Mouse (Mus musculus) CD4-positive, CD25-positive, alpha-beta regulatory T cell, adult 2 months (primary cell): ENCODE results near the gene Osgin1.

Experiments used
- DNase-seq: peaks from one replicate; pipeline ENCODE4 v3.0.0-alpha.2; 2012; ENCODE audit warnings: low read depth, low spot score

Osgin1 gene

DNA sequence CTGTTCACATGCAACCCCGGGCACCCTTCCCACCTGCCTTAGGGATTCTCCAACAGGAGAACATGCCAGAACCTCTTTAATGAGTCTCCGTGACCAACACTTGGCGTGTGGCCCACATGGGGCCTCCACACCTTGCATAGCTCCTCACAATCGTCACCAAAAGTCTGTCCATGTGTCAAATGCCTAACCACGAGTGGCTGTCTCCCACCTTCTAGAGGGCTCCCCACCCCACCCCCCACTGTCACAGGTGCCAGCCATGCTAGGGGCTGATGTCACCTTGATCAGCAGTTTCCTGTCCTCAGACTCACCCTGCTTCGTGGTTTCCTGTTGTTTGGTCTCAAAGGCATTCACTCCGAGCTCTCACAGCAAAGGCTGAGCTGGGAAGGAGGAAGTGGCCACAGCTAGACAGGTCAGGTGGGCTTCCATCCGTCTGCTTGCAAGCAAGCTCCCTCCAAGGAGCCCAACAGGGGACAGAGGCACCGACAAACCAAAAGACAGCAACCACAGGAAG, 10.2 kb upstream of the Osgin1 start:
- peak; percentile 94 for DNase-seq

DNA sequence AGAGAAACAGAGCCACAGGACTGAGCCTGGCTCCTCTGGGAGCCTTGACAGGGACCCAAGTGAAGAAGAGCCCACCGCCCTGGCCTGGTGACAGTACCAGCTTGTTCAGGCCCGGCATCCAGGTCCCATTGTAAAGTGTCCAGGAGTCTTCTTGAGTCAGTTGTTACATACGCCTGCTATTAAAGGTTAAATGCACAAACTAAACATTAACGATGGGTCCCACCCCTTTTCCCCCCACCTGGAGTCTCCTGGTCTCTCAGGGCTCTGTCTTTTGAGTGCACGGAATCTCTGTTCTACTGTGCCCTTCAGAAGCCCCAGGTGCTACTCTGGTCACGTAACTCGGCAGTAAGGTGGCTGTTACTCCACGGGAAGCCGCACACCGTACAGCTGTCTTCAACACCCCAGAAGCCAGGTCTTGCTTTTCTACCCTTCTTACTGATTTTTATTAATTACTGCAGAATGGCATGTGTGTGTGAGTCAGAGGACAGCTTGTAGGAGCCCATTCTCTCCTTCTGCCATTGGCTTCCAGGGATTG, 9.7 kb upstream of the Osgin1 start:
- DNase-seq: peak; percentile 60

DNA sequence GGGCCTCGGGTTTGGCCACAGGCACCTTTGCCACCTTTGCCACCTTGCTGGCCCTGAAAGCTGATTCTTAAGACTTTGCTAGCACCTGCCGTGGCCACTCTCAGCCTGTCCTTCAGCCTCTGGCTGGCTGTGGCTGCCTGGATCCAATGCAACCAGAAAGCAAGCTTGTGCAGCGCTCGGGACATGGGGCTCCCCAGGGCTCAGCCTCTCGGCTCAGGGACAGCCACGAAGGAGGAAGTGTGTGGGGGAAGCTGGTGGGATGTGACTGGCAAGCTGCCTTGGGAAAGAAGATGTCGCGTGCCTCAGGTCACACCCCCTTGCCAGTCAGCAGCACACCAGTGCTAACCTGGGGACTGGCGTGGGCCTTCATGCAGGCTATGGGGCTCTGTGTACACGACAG, 9.2 kb upstream of the Osgin1 start:
- peak; percentile 60 for DNase-seq

DNA sequence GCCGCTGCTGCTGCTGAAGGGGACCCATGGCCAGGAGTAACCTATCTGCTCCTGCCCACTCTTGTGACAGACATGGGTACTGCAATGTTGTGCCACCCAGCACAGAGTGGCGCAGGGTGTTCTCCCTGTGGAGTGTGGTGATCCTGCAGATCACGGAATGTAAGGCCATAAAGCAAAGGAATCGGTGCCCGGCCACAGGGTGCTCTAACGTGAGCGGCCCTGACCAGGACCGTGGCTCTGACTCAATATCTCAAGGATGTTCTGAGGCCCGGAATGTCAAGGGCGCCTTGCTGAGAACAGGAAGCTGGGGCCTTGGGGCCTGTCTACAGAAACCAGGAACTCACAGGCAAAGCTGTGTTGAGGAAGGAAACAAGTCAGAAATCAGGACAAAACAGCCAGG, 8.4 kb upstream of the Osgin1 start:
- peak; percentile 71 for DNase-seq

DNA sequence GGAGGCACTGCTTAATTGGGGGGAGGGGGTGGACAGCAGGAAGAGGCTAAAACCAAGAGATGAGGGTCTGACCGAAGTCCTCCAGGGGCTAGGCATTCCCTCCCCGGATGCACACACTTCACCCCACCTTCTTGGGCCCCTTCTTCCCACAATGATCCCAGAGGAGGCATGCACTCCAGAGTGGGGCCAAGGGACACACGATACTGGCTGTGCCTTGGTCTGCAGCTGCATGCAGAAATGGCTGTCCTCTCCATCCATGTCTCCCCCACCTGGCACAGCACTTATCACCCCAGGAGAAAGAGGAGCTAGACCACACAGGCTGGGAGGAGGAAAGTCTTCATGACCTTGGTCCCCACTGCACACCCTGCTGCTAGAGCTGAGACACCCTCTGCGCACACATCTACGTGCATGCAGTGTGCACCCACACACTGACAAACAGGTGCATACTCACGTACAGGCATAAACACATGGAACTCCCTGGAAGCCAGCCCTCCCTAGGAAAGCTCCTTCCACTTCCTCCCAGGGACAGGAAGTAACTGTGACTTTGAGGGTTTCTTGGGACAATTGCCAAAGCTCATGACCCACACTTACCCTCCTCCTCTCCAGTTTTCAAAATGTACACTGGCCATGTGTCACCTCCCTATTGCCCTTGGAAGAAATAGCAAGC, 7.7 kb upstream of the Osgin1 start:
- peak; percentile 47 for DNase-seq

DNA sequence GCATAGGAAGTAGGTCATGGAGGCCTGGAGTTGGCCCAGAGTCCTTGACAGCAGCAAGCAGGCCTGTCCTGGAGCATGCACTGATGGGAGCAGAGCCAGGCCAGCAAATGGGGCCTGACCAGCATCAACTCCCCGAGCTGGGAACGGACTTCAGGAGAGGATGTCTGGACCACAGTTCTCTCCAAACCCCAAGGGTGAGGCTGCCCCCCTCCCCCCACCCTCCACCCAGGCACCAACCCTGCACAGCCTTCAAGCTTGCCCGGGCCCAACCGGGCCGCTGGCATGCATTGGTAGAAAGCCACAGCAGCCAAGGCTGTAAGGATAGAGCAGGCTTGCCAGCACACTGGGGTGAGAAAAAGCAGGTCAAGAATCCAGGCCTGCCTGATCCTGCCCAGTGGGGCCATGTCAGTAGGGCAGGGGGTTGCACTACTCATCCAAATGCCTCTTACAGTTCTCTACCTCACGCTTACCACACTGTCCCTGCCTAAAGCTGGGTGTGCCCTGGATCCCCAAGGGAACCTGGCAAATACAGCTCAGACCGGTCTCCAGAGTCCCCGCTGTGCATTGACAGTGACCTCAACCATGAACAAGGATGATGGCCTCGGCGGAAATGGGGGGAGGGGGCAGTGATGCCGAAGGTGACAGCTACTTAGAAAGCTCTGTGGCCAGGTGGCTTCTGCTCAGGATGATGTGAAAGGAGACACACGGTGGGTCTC, 6.1 kb upstream of the Osgin1 start:
- DNase-seq: peak; percentile 53

DNA sequence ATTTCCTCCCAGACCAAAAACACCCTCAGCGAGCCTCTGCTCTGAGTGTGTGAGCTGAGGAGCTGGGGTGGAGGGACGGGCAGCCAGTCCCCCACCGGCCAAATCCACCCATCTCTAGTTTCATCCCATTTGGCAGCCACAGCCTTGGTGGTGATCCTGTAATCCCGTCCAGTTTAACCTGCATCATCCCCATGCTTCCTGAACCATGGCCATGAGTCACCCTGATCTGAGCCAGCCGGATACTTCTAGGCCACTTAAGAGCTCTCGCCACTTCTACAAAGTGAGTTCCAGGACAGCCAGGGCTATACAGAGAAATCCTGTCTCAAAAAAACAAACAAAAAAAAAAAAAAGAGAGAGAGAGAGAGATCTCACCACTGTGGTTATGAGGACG, 5.6 kb upstream of the Osgin1 start:
- no peak for DNase-seq

DNA sequence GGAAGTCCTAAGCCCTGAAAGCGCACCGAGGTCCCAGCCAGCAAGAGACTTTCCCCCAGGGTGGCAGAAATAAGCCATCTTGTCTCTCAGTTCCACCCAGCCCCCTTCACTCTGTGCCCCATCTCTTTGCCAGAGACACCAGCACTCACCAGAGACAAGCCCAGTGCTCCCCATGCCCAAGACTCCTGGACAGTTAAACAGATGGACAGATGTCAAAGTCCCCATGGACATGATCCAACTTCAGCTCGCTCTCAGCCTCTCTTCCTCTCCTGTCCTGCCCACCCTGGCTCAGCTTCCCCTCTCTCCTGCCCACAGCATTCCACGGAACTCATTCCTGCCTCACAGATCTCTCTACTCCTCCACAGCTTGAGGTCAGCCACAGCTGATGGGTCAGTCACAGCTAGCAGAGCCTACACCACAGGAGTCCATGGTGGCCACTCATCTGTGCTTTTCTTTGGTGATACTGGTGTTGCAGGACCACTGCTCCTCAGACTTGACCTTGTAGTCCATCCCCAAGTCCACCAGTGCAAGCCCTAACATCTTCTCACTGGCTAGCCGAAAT, 5.1 kb upstream of the Osgin1 start:
- DNase-seq: no peak

DNA sequence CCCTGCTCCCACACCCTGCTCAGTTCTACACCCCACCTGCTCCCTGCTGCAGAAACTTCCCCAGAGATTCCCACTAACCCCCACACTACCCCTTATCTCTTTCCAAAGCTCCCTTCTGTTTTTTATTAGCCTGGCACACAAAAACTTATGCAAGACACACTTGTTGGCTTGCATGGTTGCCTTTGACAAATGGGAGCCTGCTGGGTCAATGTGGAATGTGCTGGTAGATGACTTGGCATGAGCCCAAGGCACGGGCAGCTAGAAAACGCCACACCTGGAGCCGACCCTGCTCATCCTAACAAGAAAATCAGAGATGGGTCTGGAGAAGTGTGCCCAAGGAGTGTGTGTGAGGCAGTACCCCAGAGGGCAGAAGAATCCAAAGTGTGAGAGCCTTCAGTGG, 4.4 kb upstream of the Osgin1 start:
- DNase-seq: no peak

DNA sequence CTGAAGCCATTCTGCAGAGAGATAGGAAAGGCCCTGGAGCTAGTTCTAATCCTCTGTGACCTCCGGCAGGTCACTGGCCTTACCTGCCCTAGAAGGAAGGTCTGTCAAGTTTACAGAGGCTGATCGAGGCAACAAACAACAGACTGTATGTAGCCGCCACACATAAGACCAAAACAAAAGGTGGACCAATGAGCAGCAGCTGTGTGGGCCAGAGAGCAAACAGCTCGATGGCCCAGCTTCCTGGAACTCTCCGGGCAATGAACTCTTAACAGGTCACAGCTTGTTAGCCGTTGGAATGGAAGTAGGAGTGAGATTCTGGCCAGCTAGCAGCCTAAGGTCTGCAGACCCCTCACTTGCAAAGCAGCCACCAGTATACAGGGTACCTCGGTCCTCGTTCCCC, 3.7 kb upstream of the Osgin1 start:
- no peak for DNase-seq

DNA sequence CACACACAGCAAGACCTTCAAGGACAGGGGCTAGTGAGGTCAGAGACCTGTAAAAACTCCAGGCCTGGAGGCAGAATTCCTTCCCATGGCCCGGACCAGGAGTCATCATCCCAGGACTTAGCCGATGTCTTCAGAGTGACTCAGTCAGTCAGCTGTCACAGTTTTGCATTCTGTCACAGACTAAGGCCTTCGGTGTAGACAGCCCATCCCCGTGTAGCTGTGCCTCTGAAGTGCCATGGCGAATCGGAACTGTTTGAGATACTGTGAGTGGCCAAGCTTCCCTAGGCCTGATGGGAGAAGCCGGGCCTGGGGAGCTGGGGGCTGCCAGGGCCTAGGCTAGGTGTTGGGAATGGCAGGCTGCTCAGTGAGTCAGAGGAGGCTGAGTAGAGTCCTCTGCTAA, 3.2 kb upstream of the Osgin1 start:
- DNase-seq: no peak

DNA sequence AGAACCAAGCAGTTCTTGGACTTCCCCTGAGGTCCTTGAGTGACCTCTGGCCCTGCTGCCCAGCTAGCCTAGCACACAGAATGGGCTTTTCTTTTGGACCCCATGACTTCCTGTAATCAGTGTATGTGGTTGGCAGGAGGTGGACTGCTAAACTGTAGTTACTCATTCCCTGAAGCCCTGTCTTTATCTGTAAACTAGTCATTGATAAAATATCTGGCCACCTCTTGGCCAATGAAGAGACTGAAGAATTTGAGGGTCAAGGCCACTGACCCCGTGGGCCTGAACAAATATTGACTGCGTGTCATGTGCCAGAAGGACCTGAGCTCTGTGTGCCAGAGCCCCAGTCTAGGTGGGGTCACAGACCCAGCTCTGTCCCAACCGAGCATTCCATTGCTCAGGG, 1.6 kb upstream of the Osgin1 start:
- DNase-seq: no peak

DNA sequence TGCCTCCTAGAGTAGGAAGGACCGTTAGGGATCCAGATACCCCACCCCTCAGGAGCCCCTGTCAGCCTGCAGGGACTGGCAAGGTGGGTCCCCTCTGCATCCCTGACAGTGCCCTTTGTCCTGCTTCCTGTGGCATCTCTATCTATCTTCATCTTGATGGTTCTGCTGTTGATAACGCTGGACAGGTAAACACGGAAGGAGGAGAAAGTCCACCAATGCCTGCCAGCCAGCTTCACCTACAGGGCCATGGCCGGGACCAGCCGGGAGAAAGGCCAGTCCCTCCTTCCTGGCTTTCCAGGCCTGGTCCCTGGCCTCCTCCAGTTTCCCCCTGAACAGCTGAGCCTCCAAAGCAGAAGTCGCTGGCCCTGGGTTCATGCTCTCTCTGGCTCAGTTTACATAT, 645 bp downstream of the Osgin1 start:
- DNase-seq: no peak

DNA sequence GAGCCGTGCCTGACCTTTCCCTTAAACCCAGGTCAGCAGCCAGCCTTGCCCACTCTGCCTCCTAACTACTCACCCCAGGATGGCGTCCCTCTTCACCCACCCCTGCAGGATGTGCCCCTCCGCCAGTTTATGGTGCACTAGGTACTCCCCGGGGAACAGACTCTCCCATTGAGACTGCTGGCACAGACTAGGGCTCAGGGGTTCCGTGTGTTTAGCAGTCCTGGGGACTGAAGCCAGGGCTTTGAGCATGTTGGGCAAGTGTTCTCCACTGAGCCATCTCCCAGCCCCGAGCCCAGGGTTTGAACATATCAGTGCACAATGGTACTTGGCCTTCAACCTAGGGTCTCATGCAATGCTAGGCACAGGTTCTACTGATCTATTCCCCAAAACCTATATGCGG, 1.6 kb downstream of the Osgin1 start:
- no peak for DNase-seq

DNA sequence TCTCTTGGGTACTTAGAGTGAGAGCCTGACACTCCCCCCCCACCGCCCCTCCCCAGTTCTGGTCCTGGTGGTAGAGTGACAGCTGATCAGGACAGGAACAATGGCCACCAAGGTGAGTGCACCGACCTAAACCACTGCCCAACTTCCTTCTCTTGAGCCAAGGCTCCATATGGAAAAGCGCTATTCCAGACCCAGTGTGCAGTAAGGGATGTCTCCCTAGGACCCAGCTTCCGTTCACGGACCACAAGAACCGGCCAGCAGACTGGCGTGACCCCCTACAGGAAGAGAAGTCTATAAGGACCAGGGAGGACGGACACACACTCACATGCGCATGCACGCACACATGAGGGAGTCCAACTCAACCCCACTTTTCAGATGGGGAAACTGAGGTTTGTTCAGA, 2.4 kb downstream of the Osgin1 start:
- DNase-seq: no peak

DNA sequence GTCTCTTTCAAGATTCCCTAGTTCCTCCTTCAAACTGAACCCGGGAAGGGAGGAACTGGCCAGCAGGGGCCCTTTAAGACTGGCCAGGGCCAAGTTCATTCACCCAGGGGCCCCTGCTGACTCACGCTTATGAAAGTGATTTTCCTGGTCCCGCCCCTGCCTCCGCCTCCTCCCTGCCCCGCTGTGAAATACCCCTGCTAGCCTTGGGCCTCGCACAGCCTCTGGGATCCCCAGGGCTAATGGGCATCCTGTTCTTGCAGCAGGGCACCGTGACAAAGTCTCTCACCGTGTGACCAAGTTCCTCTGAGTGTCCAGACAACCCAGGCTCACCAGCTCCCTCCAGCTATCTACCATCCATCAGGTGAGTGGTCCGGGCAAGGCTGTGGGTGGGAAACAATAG, 3.0 kb downstream of the Osgin1 start:
- DNase-seq: peak; percentile 55

DNA sequence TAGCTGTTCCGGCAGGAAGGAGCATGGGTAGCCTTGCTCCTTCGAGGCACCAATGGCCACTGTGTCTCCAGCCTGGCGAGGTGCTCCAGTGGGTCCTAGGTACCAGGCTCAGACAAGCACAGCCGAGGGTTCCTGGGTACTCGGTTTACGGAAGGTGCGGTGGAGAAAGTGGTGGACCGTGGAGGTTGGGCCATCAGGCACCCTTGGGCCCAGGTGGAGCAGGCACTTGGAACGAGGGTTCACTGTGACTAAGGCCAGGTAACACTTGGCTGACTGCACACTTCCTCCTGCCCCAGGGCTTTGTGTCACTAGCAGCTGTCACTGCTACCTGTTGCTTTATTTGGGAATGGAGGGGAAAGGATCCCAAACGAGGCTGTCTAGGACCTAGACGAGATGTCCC, 3.6 kb downstream of the Osgin1 start:
- DNase-seq: no peak

DNA sequence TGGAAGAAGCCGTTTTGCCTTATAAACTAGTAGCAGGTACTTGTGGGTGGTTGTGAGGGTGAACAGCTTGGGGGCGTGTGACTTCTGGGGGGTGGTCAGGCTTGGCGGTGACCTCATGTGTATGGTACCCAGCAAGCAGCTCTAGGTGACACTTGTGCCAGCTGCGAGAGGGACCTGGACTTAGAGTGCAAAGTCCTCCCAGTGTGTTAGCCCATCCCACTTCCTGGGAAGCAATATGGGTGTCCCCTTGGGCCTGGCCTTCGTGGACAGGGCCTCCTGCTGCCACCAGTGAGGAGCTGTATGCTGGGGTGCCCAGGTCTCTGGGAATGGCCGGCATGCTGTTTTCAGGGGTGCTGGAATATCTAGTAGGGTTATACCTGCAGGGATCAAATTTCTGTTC, 5.0 kb downstream of the Osgin1 start:
- DNase-seq: no peak

DNA sequence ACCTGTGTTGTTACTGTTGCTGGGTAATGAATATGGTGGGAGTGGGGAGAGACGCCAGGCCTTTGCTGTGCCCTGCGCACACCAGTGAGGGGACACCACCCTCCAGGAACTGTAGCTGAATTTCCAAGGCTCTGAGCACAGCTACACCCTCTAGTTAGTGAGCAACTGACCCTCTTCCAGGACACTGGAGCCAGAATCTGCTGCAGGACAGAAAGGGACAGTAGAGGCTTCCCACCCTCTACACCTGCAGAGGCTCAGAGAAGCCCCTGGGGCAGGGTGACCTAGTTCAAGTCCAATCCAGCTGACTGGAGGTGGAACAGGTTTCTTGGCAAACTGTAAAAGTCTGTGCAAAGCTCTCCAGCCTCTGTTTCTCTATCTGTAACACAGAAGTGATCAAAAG, 5.5 kb downstream of the Osgin1 start:
- no peak for DNase-seq

DNA sequence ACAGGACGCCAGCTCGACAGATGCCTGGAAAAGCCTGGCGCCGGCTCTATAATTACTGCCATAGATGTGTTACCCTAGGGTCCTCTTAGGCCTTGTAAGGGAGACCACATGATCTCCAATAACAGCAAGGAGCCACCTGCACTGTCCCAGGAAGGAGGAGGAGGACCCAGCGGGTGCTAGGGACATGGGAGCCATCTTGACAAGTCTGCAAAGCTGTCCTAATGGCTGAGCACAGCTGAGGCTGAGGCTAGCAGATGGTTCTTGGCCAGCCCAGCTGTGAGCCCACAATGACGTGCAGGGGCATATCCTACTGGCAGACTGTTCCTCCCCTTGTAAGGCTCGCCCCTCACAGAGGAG, 5.9 kb downstream of the Osgin1 start:
- no peak for DNase-seq

DNA sequence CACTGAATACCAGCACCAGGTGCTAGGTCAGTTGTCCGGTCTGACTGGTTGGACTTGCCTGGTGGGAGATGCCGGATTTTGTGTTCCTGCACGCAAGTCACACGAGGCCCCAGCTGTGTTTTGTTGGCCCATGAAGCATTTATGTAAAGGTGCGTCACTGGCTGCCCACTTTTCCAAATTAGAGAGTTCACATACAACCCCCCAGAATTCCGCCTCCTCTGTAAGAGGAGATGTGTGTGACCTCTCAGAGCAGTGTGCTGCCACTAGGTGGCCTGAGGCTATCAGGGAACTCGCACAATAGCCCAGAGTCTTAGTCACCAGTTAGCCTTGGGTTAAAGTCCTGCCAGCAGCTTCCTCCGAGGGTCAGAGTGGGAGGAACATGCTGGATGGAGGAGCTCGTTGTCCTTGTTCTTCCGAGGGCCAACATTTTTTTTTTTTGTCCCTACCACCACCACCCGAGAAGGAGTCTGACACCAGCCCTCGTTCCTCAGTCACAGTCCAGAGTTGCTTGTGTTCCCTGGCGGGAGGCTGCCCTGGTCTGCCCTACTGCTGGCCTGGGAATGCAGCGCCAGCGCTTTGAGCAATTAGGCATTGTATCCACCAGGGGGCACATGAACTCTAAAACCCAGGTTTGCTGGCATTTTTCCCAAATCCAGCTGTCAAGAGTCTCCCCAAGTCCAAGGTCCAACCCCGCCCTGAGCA, 6.5 kb downstream of the Osgin1 start:
- peak; percentile 75 for DNase-seq

DNA sequence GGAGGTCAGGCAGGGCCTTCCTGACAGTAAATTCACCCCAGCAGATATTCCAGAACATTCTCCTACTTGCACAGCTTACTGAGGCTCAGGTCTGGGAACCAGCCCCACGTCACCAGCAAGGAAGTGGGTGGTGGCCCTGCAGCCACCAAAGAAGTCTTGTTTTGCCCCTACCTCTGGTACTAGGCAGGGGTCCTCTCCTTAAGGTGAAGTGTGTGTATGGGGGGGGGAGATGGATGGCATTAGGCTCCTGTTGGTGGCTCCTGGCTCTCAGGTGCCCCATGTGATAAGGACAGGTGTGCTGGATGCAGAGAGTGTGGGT, 7.0 kb downstream of the Osgin1 start:
- DNase-seq: no peak

DNA sequence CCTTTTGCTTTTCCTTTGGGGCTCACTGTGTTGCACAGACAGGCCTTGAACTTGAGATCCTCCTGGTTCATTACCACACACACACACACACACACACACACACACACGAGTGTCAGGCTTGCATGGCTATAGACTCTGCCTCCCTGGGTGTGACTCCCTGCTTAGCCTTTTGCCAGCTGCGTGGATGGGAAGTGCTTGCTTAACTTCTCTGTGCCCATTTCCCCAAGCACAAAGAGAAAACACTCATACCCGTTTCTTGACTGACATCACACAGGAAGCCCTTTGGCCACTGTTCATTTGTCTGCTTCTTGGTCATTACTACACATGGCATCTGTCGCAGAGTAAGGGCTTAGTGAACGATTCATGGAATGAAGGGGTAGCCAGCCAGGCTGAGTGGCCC, 8.1 kb downstream of the Osgin1 start:
- DNase-seq: no peak
